In genomic region chr7:91261672-91262030, GRCm38 (mm10) we compare ENCODE assay signal across 8 mouse cellular contexts.
DNase-seq lines count a peak whose midpoint lies in the region; ATAC-seq and TF ChIP-seq lines count a peak whose summit lies in the region.

No protein-coding gene starts in this region.

- peaks cover 9% of the 10 kb centered on the region for H3K4me1 ChIP-seq in heart, embryonic 10.5 days
- H3K4me1 ChIP-seq in neural tube, embryonic 11.5 days (ENCODE audit: control insufficient read depth, insufficient read depth, low read length) = no peaks in the 10 kb centered on the region
- 0 out of 2 replicates have a peak, but pooled peaks cover 4% of the 10 kb centered on the region for H3K4me1 ChIP-seq in liver, embryonic 12.5 days
- no peaks in the 10 kb centered on the region for H3K4me1 ChIP-seq in stomach, postnatal 0 days (replicated peaks; ENCODE audit: control insufficient read depth, insufficient read depth)

- 0 out of 2 replicates have a peak, but pooled peaks cover 9% of the 10 kb centered on the region for H3K27me3 ChIP-seq in heart, embryonic 10.5 days (ENCODE audit: insufficient read depth, poor library complexity, severe bottlenecking)
- no peaks in the 10 kb centered on the region for H3K27me3 ChIP-seq in neural tube, embryonic 11.5 days (ENCODE audit: control insufficient read depth, insufficient read depth, low read length)
- H3K27me3 ChIP-seq in liver, embryonic 12.5 days (replicated peaks) = peaks cover 13% of the 10 kb centered on the region
- no peaks in the 10 kb centered on the region for H3K27me3 ChIP-seq in stomach, postnatal 0 days (ENCODE audit: control insufficient read depth, insufficient read depth, low read length)

- WGBS in heart, embryonic 10.5 days = under 1% methylated on average over 5 of the region's 5 CpGs
- WGBS in neural tube, embryonic 11.5 days = under 1% methylated on average over 5 of the region's 5 CpGs
- 4% methylated on average over 5 of the region's 5 CpGs for WGBS in liver, embryonic 12.5 days (ENCODE audit: insufficient replicate concordance)
- under 1% methylated on average over 5 of the region's 5 CpGs for WGBS in stomach, postnatal 0 days

- no peak overlapping the region for H3K27ac ChIP-seq in heart, embryonic 10.5 days
- H3K27ac ChIP-seq in neural tube, embryonic 11.5 days (ENCODE audit: low read depth, low read length) = no peak overlapping the region
- no peak overlapping the region for H3K27ac ChIP-seq in liver, embryonic 12.5 days
- H3K27ac ChIP-seq in stomach, postnatal 0 days (replicated peaks) = no peak overlapping the region

- TF ChIP-seq EP300 in stomach, postnatal 0 days (optimal IDR thresholded peaks at IDR 0.05) = no peak

- H3K4me2 ChIP-seq in neural tube, embryonic 11.5 days (ENCODE audit: low read depth) = peak overlapping the region; percentile 64
- H3K4me2 ChIP-seq in liver, embryonic 12.5 days = peak overlapping the region; percentile 61
- peak overlapping the region; percentile 55 for H3K4me2 ChIP-seq in stomach, postnatal 0 days (replicated peaks; ENCODE audit: low read depth)

- H3K4me3 ChIP-seq in heart, embryonic 10.5 days = peak overlapping the region; percentile 63
- H3K4me3 ChIP-seq in neural tube, embryonic 11.5 days (ENCODE audit: low read depth, low read length) = peak overlapping the region; percentile 43
- peak overlapping the region; percentile 25; the same call in 1 of the 2 replicates for H3K4me3 ChIP-seq in liver, embryonic 12.5 days
- peak overlapping the region; percentile 35 for H3K4me3 ChIP-seq in stomach, postnatal 0 days (ENCODE audit: low read depth, low read length)

- H3K36me3 ChIP-seq in heart, embryonic 10.5 days = no peaks in the 10 kb centered on the region
- no peaks in the 10 kb centered on the region for H3K36me3 ChIP-seq in neural tube, embryonic 11.5 days (ENCODE audit: control insufficient read depth, insufficient read depth, low read length)
- no peaks in the 10 kb centered on the region for H3K36me3 ChIP-seq in liver, embryonic 12.5 days
- no peaks in the 10 kb centered on the region for H3K36me3 ChIP-seq in stomach, postnatal 0 days (ENCODE audit: control insufficient read depth, insufficient read depth, low read length)

- H3K9ac ChIP-seq in neural tube, embryonic 11.5 days (ENCODE audit: low read length) = no peak overlapping the region
- no peak overlapping the region for H3K9ac ChIP-seq in liver, embryonic 12.5 days
- H3K9ac ChIP-seq in stomach, postnatal 0 days (ENCODE audit: low read length) = no peak overlapping the region

- TF ChIP-seq CTCF in stomach, postnatal 0 days (IDR thresholded peaks at IDR 0.05; ENCODE audit: low read depth) = no peak

- H3K9me3 ChIP-seq in heart, embryonic 10.5 days = no peaks in the 10 kb centered on the region
- no peaks in the 10 kb centered on the region for H3K9me3 ChIP-seq in neural tube, embryonic 11.5 days (ENCODE audit: control insufficient read depth, low read length)
- no peaks in the 10 kb centered on the region for H3K9me3 ChIP-seq in liver, embryonic 12.5 days (replicated peaks)
- no peaks in the 10 kb centered on the region for H3K9me3 ChIP-seq in stomach, postnatal 0 days (ENCODE audit: control insufficient read depth, low read length)

- no peak for ATAC-seq in neural tube, embryonic 11.5 days (ENCODE audit: insufficient read depth, low FRiP score, low TSS enrichment)
- ATAC-seq in liver, embryonic 12.5 days = no peak
- ATAC-seq in stomach, postnatal 0 days (ENCODE audit: low FRiP score, low TSS enrichment) = no peak

- no peak for DNase-seq in heart, embryonic 10.5 days (ENCODE audit: low spot score)
- no peak for DNase-seq in heart, postnatal 25 days (ENCODE audit: low spot score)
- no peak for DNase-seq in neural tube, embryonic 11.5 days (ENCODE audit: low spot score)
- DNase-seq in neural tube, embryonic 10.5 days (ENCODE audit: extremely low spot score, low spot score) = no peak
- DNase-seq in stomach, postnatal 0 days (ENCODE audit: low spot score) = no peak
- DNase-seq in gastrocnemius, postnatal 4 days (ENCODE audit: low spot score in 2 of 2) = no peak
- no peak for DNase-seq in left cerebral cortex, postnatal 10 days (ENCODE audit: extremely low spot score in 1 of 2, low spot score in 2 of 2)

- intact Hi-C loops in heart, postnatal 25 days (cut with DNase I) = no loop called here
- intact Hi-C loops in left cerebral cortex, postnatal 10 days (cut with DNase I) = loop anchor here (10.0 kb wide), 1 partner anchor 173 kb away; no protein-coding TSS in a partner anchor
